Mouse (Mus musculus): ENCODE data around the gene Iscu. TPM values are rescaled to one million over a fixed set of nuclear protein-coding genes. Genes with fewer than 3 reads are reported as not detected.
"Not testable (repeated sequence)": the region's sequence is repeated elsewhere in the genome, so short reads cannot be mapped to it uniquely, and the experiment has no call there.

Gene Iscu
- polyA plus RNA-seq, 1 experiment from 2014 or later: 76.9 TPM

DNA sequence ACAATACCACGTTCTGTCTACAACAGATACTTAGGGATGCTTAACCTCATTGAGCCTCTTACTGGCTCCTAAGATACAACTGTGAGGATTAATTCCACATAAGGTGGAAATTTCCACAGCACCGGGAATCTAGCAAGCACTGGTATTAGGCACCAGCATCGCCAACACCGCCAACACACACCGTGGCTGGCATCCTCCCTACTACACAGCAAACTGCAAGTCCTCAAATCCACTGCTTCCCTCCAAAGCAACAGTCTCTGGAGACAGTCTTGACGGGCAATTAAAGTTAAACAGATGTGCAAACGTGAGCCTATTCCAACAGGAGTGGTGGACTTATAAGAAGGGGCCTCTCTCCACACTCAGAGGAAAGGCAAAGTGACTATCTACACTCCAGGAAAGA is 8.7 kb downstream of the Iscu start:
- Histone ChIP-seq H3K9ac (replicated peaks; ENCODE audit: low read depth, low read length) (no peak overlapping the region), H3K9me3 (ENCODE audit: control insufficient read depth, low read length) (no peaks in the 10 kb centered on the region), H3K27me3 (replicated peaks; ENCODE audit: control insufficient read depth, insufficient read depth, low read length) (peaks cover 10% of the 10 kb centered on the region), H3K4me2 (ENCODE audit: low read length) (no peak overlapping the region), H3K4me3 (replicated peaks; ENCODE audit: low read length) (no peak overlapping the region), H3K4me1 (replicated peaks; ENCODE audit: control insufficient read depth, insufficient read depth, low read length) (no peaks in the 10 kb centered on the region), H3K27ac (ENCODE audit: low read length) (no peak overlapping the region), H3K36me3 (ENCODE audit: control insufficient read depth, insufficient read depth) (no peaks in the 10 kb centered on the region; the same call in 1 of the 2 replicates)
- 85% methylated on average over 7 of the region's 7 CpGs for WGBS
- no peak for ATAC-seq

DNA sequence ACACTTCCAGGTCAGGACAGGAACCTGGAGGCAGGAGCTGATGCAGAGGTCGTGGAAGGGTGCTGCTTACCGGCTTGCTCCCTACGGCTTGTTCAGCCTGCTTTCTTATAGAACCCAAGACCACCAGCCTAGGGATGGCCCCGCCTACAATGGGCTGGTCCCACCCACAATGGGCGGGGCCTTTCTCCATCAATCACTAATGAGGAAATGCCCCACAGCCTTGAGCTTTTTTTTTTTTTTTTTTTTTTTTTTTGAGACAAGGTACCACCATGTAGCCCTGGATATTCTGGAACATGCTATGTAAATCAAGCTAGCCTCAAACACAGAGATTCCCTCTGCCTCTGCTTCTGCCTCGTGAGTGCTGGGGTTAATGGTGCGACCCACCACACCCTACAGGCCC is 9.3 kb downstream of the Iscu start:
- Histone ChIP-seq H3K4me3 (replicated peaks; ENCODE audit: low read length) (no peak overlapping the region), H3K27me3 (replicated peaks; ENCODE audit: control insufficient read depth, insufficient read depth, low read length) (peaks cover 10% of the 10 kb centered on the region), H3K27ac (ENCODE audit: low read length) (no peak overlapping the region), H3K4me2 (ENCODE audit: low read length) (no peak overlapping the region), H3K4me1 (replicated peaks; ENCODE audit: control insufficient read depth, insufficient read depth, low read length) (no peaks in the 10 kb centered on the region), H3K9ac (replicated peaks; ENCODE audit: low read depth, low read length) (no peak overlapping the region), H3K36me3 (ENCODE audit: control insufficient read depth, insufficient read depth) (no peaks in the 10 kb centered on the region), H3K9me3 (ENCODE audit: control insufficient read depth, low read length) (no peaks in the 10 kb centered on the region)
- no peak for ATAC-seq
- WGBS: 75% methylated on average over 7 of the region's 7 CpGs

DNA sequence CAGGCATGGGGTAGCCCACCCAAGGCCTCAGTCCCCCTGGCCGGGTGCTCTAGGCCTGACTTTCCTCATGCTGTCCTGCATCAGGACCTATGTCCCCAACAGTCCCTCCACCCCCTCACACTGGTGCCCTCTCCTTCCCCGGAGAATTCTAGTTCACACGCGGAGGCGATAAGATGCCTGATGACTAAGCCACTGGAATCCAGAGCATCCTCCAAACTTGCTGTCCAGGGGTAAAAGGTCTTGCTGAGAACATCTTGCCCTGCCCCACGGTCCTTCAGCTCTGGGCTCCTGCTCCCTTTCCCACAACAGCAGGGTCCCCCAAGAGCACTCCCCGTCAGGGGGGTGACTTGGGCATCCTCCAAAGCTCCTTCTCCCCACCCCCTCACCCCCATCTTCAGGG is 10.1 kb downstream of the Iscu start:
- no peak for ATAC-seq

DNA sequence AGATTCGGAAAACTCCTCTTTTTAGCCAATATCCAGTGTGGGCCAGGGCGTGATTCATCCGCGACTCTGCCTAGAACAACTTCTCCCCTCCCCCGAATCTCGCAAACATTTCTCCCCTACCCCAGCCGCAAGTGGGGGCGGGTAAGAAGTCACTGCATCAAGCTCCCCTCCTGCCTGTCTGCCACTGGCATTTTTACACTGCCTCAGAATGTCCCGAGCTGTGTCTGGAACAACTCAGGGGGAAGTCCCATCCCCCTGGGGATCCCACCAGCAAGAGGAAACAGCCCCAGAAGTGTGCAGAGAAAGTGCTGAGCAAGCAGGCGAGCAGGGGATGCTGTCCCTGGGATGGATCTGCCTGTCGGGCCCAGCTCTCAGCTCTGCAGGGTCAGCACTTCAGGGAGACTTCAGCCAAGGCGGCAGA is 11.0 kb downstream of the Iscu start:
- WGBS: 23% methylated on average over 12 of the region's 12 CpGs
- no peak for ATAC-seq
- no peak overlapping the region for H3K9ac ChIP-seq (replicated peaks; ENCODE audit: low read depth, low read length)

More for the DNA sequence above, 10.1 kb downstream of the Iscu start:
- peaks cover 12% of the 10 kb centered on the region for H3K27me3 ChIP-seq (replicated peaks; ENCODE audit: control insufficient read depth, insufficient read depth, low read length)
- no peak overlapping the region for H3K9ac ChIP-seq (replicated peaks; ENCODE audit: low read depth, low read length)
- H3K27ac ChIP-seq (ENCODE audit: low read length): no peak overlapping the region
- no peaks in the 10 kb centered on the region for H3K36me3 ChIP-seq (ENCODE audit: control insufficient read depth, insufficient read depth)
- 89% methylated on average over 7 of the region's 7 CpGs for WGBS
- no peaks in the 10 kb centered on the region for H3K9me3 ChIP-seq (ENCODE audit: control insufficient read depth, low read length)
- H3K4me3 ChIP-seq (replicated peaks; ENCODE audit: low read length): no peak overlapping the region
- H3K4me1 ChIP-seq (replicated peaks; ENCODE audit: control insufficient read depth, insufficient read depth, low read length): no peaks in the 10 kb centered on the region
- no peak overlapping the region for H3K4me2 ChIP-seq (ENCODE audit: low read length)

DNA sequence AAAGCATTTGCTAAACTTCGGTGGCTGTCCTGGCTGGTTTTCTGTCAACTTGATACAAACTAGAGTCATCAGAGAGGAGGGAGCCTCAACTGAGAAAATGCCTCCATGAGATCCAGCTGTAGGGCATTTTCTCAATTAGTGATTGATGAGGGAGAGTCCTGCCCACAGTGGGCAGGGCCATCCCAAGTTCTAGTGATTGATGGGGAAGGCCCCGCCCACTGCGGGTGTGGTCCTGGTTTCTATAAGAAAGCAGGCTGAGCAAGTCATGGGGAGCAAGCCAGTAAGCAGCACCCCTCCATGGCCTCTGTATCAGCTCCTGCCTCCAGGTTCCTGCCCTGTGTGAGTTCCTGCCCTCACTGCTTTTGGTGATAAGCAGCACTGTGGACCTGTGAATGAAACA is 11.6 kb downstream of the Iscu start:
- H3K27me3 ChIP-seq (replicated peaks; ENCODE audit: control insufficient read depth, insufficient read depth, low read length): peaks cover 12% of the 10 kb centered on the region
- not testable (repeated sequence) for H3K4me2 ChIP-seq (ENCODE audit: low read length); H3K4me3 ChIP-seq (replicated peaks; ENCODE audit: low read length); H3K4me1 ChIP-seq (replicated peaks; ENCODE audit: control insufficient read depth, insufficient read depth, low read length); H3K36me3 ChIP-seq (ENCODE audit: control insufficient read depth, insufficient read depth); H3K9me3 ChIP-seq (ENCODE audit: control insufficient read depth, low read length); H3K27ac ChIP-seq (ENCODE audit: low read length); H3K9ac ChIP-seq (replicated peaks; ENCODE audit: low read depth, low read length); ATAC-seq
- WGBS: 26% methylated on average over 3 of the region's 3 CpGs

More for the DNA sequence above, 11.0 kb downstream of the Iscu start:
- Histone ChIP-seq H3K9me3 (ENCODE audit: control insufficient read depth, low read length) (no peaks in the 10 kb centered on the region), H3K27me3 (replicated peaks; ENCODE audit: control insufficient read depth, insufficient read depth, low read length) (peaks cover 12% of the 10 kb centered on the region), H3K4me3 (replicated peaks; ENCODE audit: low read length) (no peak overlapping the region), H3K27ac (ENCODE audit: low read length) (no peak overlapping the region), H3K4me1 (replicated peaks; ENCODE audit: control insufficient read depth, insufficient read depth, low read length) (no peaks in the 10 kb centered on the region), H3K36me3 (ENCODE audit: control insufficient read depth, insufficient read depth) (no peaks in the 10 kb centered on the region), H3K4me2 (ENCODE audit: low read length) (no peak overlapping the region)

DNA sequence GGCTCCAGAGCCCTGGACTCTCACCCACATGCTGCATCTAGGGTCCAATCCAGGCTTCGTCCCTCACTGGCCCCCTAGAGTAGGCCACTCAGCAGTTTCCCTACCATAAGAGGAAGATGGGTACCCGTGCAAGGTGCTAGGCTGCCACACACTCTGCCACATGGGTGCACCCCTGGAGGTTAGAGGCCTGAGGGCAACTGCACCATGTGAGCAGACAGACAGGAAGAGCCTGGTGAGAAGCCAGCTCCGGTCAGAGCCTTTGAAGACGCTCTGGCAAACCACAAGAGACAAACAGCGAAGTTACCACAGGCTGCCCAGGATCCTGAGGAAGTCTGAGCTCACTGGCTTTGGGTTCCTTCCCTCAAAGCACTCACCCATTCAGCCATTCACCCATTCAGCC is 14.4 kb downstream of the Iscu start:
- Histone ChIP-seq H3K36me3 (ENCODE audit: control insufficient read depth, insufficient read depth) (no peaks in the 10 kb centered on the region), H3K4me1 (replicated peaks; ENCODE audit: control insufficient read depth, insufficient read depth, low read length) (no peaks in the 10 kb centered on the region), H3K4me2 (ENCODE audit: low read length) (no peak overlapping the region), H3K27me3 (replicated peaks; ENCODE audit: control insufficient read depth, insufficient read depth, low read length) (peaks cover 12% of the 10 kb centered on the region), H3K9me3 (ENCODE audit: control insufficient read depth, low read length) (no peaks in the 10 kb centered on the region), H3K27ac (ENCODE audit: low read length) (no peak overlapping the region), H3K4me3 (replicated peaks; ENCODE audit: low read length) (no peak overlapping the region), H3K9ac (replicated peaks; ENCODE audit: low read depth, low read length) (no peak overlapping the region)
- 80% methylated on average over 5 of the region's 5 CpGs for WGBS
- no peak for ATAC-seq

DNA sequence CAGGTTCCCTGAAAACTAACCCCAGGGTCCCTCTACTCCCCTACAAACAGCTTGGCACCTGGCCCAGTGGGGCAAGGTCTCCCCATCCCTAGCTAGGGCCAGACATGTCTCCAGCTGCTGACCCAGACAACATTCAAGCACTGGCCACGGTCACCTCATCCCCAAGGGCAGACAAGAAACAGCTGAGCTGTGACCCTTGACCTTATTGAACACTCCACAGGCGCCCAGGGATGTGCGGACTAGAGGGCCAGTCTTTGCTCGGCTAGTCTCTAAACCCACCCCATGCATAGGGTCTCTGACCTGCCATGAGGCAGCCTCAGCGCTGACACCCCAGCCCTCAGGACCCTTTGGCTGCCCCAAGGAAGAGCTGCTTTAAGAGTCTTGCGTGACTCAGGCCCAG is 16.1 kb downstream of the Iscu start:
- no peak overlapping the region for H3K27ac ChIP-seq (ENCODE audit: low read length)
- no peaks in the 10 kb centered on the region for H3K36me3 ChIP-seq (ENCODE audit: control insufficient read depth, insufficient read depth)
- H3K4me3 ChIP-seq (replicated peaks; ENCODE audit: low read length): no peak overlapping the region
- no peak overlapping the region for H3K9ac ChIP-seq (replicated peaks; ENCODE audit: low read depth, low read length)
- no peak for ATAC-seq
- H3K9me3 ChIP-seq (ENCODE audit: control insufficient read depth, low read length): no peaks in the 10 kb centered on the region
- H3K4me1 ChIP-seq (replicated peaks; ENCODE audit: control insufficient read depth, insufficient read depth, low read length): no peaks in the 10 kb centered on the region
- WGBS: 57% methylated on average over 6 of the region's 6 CpGs
- H3K4me2 ChIP-seq (ENCODE audit: low read length): no peak overlapping the region
- peaks cover 2% of the 10 kb centered on the region; the same call in 1 of the 2 replicates for H3K27me3 ChIP-seq (replicated peaks; ENCODE audit: control insufficient read depth, insufficient read depth, low read length)

DNA sequence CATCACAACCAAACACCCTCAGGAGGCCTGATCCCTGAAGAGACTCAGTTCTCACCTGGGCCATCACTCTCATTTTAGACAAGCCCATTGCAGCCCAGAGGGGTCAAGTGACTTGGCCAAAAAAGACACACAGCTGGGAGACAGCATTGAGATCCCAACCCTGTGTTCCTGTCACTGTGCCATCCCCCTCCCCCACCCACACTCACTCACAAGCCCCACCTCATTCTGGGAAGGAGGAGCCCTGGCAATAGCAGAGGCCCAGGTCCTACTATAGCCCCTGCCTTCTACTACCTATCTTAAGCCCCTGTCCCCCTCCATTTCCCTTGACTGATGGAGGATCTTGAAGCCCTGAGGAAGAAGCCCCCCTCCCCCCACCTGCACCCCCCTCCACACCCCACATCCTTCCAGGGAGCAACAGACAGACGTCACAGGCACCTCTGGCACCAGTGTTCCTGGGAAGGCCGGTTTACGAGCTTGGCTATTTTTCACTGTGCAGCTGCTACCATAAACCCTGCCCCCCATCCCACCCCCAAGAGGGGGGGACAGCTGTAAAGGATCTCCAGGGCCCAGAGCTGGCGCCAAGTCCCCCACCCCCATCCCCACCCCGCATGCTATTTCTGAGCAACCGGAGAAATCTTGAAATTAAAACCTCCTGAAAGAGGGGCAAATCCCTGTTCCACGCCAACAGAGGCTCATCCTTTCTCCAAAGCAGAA is 16.7 kb downstream of the Iscu start:
- 48% methylated on average over 7 of the region's 7 CpGs for WGBS
- Histone ChIP-seq H3K9me3 (ENCODE audit: control insufficient read depth, low read length) (no peaks in the 10 kb centered on the region), H3K27ac (ENCODE audit: low read length) (no peak overlapping the region), H3K27me3 (replicated peaks; ENCODE audit: control insufficient read depth, insufficient read depth, low read length) (peaks cover 2% of the 10 kb centered on the region; the same call in 1 of the 2 replicates), H3K4me3 (replicated peaks; ENCODE audit: low read length) (no peak overlapping the region), H3K4me2 (ENCODE audit: low read length) (no peak overlapping the region), H3K4me1 (replicated peaks; ENCODE audit: control insufficient read depth, insufficient read depth, low read length) (no peaks in the 10 kb centered on the region), H3K9ac (replicated peaks; ENCODE audit: low read depth, low read length) (no peak overlapping the region), H3K36me3 (ENCODE audit: control insufficient read depth, insufficient read depth) (no peaks in the 10 kb centered on the region)
- ATAC-seq: no peak

DNA sequence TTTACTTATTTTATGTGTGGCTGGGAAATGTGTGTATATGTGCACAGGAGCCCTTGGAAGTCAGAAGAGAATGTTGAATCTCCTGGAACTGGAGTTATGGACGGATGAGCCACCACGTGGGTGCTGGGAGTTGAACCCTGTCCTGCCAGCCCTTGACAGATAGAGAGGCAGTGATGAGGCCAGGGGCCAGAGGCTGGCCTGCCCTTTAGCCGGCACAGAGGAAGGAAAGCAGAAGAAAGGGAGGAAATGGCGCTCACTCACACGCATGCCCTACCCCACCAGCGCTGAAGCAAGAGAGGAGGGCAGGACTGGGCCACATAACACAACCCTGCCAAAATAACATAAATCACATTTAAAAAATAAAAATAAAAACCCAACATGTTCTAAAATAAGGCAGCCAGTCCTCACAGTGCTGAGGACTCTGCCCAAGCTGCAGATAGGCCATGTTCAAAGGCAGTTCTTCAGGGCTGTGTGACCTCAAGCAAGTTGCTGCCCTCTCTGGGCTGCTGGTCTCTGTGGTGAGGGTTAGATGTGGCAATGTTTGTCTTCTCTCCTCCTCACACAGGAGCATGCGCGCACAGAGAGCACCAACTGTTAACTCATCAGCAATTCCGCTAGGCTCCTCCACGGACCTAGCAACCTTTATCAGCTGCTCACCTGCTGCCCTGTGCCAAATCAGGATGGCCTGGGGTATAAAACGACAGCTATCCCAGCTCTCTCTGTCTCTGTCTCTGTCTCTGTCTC is 18.1 kb downstream of the Iscu start:
- WGBS: 78% methylated on average over 11 of the region's 11 CpGs

More for the DNA sequence above, 18.1 kb downstream of the Iscu start:
- no peak overlapping the region for H3K27ac ChIP-seq (ENCODE audit: low read length)
- H3K4me2 ChIP-seq (ENCODE audit: low read length): no peak overlapping the region
- H3K9me3 ChIP-seq (ENCODE audit: control insufficient read depth, low read length): no peaks in the 10 kb centered on the region
- ATAC-seq: no peak
- no peaks in the 10 kb centered on the region for H3K36me3 ChIP-seq (ENCODE audit: control insufficient read depth, insufficient read depth)
- H3K4me1 ChIP-seq (replicated peaks; ENCODE audit: control insufficient read depth, insufficient read depth, low read length): no peaks in the 10 kb centered on the region
- H3K27me3 ChIP-seq (replicated peaks; ENCODE audit: control insufficient read depth, insufficient read depth, low read length): 0 out of 2 replicates have a peak, but pooled peaks cover 2% of the 10 kb centered on the region
- H3K9ac ChIP-seq (replicated peaks; ENCODE audit: low read depth, low read length): no peak overlapping the region
- H3K4me3 ChIP-seq (replicated peaks; ENCODE audit: low read length): no peak overlapping the region
